Mouse (Mus musculus) testis, postnatal 14 days (tissue): ENCODE results near the gene Dnajc14.
A peak's percentile ranks its signal among the peaks of the same experiment; 100 is the strongest.

Experiments used
- DNase-seq: peaks from one replicate; pipeline ENCODE4 v3.0.0; 2021; ENCODE audit warnings: low spot score

Gene Dnajc14

GRCm38 (mm10) chr10:128803771-128804270 is at the start of gene Dnajc14:
Gene Dnajc14, plus strand, starts transcription at chr10:128804062.
- DNase-seq = peak; percentile 50

GRCm38 (mm10) chr10:128772895-128773294 is 31.0 kb upstream of the Dnajc14 start:
- DNase-seq = no peak

GRCm38 (mm10) chr10:128773685-128774084 is 30.2 kb upstream of the Dnajc14 start:
- DNase-seq = no peak

GRCm38 (mm10) chr10:128778441-128778840 is 25.4 kb upstream of the Dnajc14 start:
- DNase-seq = no peak

GRCm38 (mm10) chr10:128779011-128779795 is 24.7 kb upstream of the Dnajc14 start:
- DNase-seq = peak; percentile 78

- DNase-seq = no peak
Measured at GRCm38 (mm10) chr10:128780200-128780599, 23.7 kb upstream of the Dnajc14 start.

GRCm38 (mm10) chr10:128790398-128791124 is 13.3 kb upstream of the Dnajc14 start, which contains the start of gene Mmp19:
Gene Mmp19, plus strand, starts transcription at chr10:128790910.
- no peak for DNase-seq

- no peak for DNase-seq
Measured at GRCm38 (mm10) chr10:128792041-128792440, 11.8 kb upstream of the Dnajc14 start.

GRCm38 (mm10) chr10:128793258-128793657 is 10.6 kb upstream of the Dnajc14 start:
- no peak for DNase-seq

- DNase-seq = no peak
Measured at GRCm38 (mm10) chr10:128794391-128794790, 9.5 kb upstream of the Dnajc14 start.

- no peak for DNase-seq
Measured at GRCm38 (mm10) chr10:128795581-128795980, 8.3 kb upstream of the Dnajc14 start.

GRCm38 (mm10) chr10:128798676-128799075 is 5.2 kb upstream of the Dnajc14 start:
- no peak for DNase-seq

GRCm38 (mm10) chr10:128801981-128802495 is 1.8 kb upstream of the Dnajc14 start:
- no peak for DNase-seq

GRCm38 (mm10) chr10:128802956-128803355 is 906 bp upstream of the Dnajc14 start:
- no peak for DNase-seq

- DNase-seq = no peak
Measured at GRCm38 (mm10) chr10:128803361-128803760, 501 bp upstream of the Dnajc14 start.

GRCm38 (mm10) chr10:128804271-128805091 is 619 bp downstream of the Dnajc14 start, which contains the start of gene Tmem198b:
Gene Tmem198b, minus strand, starts transcription at chr10:128804370.
- peak; percentile 74 for DNase-seq

GRCm38 (mm10) chr10:128805092-128806000 is 1.5 kb downstream of the Dnajc14 start:
- peak; percentile 94 for DNase-seq

GRCm38 (mm10) chr10:128806086-128806485 is 2.2 kb downstream of the Dnajc14 start:
- no peak for DNase-seq

- no peak for DNase-seq
Measured at GRCm38 (mm10) chr10:128807018-128807417, 3.2 kb downstream of the Dnajc14 start.

GRCm38 (mm10) chr10:128817033-128817432 is 13.2 kb downstream of the Dnajc14 start, which contains the start of gene Sarnp:
Gene Sarnp, plus strand, starts transcription at chr10:128817333.
- DNase-seq = no peak

GRCm38 (mm10) chr10:128820217-128820616 is 16.4 kb downstream of the Dnajc14 start:
- no peak for DNase-seq
